Mouse (Mus musculus): ENCODE measurements around the gene Gpi1. TPM values are rescaled to one million over a fixed set of nuclear protein-coding genes. Genes with fewer than 3 reads are reported as not detected.

The Gpi1 gene
- polyA plus RNA-seq, 1 experiment from 2014 or later, result 377 TPM

DNA sequence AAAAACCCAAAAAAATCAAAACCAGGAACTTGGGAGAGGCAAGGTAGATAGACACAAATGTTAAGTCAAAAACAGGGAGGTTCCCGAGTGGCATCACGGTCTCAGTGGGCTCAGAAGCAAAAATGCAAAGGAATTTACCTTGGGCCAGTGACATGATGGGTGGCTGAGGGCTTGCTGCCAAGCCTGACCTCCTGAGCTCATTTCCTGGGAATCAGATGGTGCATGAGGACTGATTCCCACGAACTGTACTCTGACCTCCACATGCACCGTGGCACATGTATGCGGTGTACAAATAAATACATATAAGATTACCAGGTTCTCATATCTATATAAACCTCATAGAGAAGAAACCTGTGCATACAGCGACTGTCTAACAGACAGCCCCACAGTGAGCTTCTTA is 5.8 kb downstream of the Gpi1 start:
- ATAC-seq (replicated peaks; ENCODE audit: low FRiP score) (no peak), DNase-seq (ENCODE audit: low spot score) (no peak)
- Histone ChIP-seq H3K4me2 (ENCODE audit: low read depth, low read length, severe bottlenecking) (no peak overlapping the region), H3K27ac (ENCODE audit: low read depth, low read length) (no peak overlapping the region), H3K27me3 (ENCODE audit: control insufficient read depth, insufficient read depth, low read length) (no peaks in the 10 kb centered on the region), H3K36me3 (ENCODE audit: control insufficient read depth, insufficient read depth, low read length) (peaks cover 19% of the 10 kb centered on the region), H3K9ac (ENCODE audit: low read length) (no peak overlapping the region), H3K9me3 (ENCODE audit: control insufficient read depth, low read length) (no peaks in the 10 kb centered on the region), H3K4me1 (replicated peaks; ENCODE audit: control insufficient read depth, insufficient read depth, low read length) (peaks cover 9% of the 10 kb centered on the region), H3K4me3 (ENCODE audit: low read depth, low read length) (no peak overlapping the region)
- WGBS, result 94% methylated on average over 6 of the region's 6 CpGs

DNA sequence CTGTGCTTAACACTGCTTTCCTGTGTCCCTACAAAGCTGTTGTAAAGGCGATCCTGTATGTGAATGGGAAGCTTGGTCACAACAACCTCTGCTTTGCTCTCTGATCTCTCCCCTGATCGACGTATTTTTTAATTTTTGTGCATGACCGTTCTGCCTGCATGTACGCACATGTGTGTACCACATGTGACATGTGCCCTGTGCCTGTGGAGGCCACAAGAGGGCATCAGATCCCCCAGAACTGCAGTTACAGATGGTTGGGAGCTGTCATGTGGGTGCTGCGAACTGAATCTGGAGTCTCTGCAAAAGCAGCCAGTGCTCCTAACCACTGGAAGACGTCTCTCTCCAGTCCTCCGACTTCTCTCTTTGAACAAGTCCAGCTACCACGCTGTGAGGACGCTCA is 7.8 kb downstream of the Gpi1 start:
- WGBS, result 92% methylated on average over 10 of the region's 10 CpGs
- no peak overlapping the region for H3K4me3 ChIP-seq (ENCODE audit: low read depth, low read length)

DNA sequence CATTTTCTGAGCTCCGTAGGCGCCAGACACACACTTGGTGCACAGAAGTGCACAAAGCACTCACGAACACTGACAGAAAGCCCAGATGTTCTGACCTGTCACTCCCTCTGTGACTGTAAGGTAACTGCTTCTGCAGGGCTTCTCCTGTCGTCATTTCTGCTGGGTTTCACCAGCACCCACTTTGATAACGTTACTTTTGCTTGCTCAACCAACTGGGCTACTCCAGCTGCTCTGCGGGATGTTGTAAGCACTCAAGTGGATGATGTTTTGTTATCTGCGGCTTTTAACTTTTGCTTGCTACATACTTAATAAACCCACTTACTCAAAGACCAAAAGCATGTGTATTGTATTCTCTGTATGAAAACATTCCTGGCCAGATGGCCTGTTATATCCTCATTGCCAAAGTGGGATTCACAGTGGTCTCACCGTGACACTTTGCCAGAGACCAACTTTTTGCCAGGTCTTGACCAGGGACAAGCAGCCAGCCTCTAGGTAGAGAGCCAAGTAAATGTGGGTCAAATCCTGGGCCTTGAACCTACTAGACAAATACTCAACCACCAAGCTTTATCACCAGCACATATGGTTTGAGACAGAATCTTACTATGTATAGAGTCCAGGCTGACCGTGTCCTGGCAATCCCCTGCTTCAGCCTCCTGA is 8.4 kb downstream of the Gpi1 start:
- DNase-seq (ENCODE audit: low spot score) (no peak), ATAC-seq (replicated peaks; ENCODE audit: low FRiP score) (no peak)
- WGBS, result 91% methylated on average over 9 of the region's 9 CpGs
- H3K4me1 ChIP-seq (replicated peaks; ENCODE audit: control insufficient read depth, insufficient read depth, low read length), result 0 out of 2 replicates have a peak, but pooled peaks cover 2% of the 10 kb centered on the region
- no peak overlapping the region for H3K27ac ChIP-seq (ENCODE audit: low read depth, low read length)
- no peak overlapping the region for H3K4me3 ChIP-seq (ENCODE audit: low read depth, low read length)
- no peaks in the 10 kb centered on the region for H3K27me3 ChIP-seq (ENCODE audit: control insufficient read depth, insufficient read depth, low read length)
- peaks cover 18% of the 10 kb centered on the region for H3K36me3 ChIP-seq (ENCODE audit: control insufficient read depth, insufficient read depth, low read length)
- no peak overlapping the region for H3K9ac ChIP-seq (ENCODE audit: low read length)
- H3K4me2 ChIP-seq (ENCODE audit: low read depth, low read length, severe bottlenecking), result no peak overlapping the region
- no peaks in the 10 kb centered on the region for H3K9me3 ChIP-seq (ENCODE audit: control insufficient read depth, low read length)

More for the DNA sequence above, 7.8 kb downstream of the Gpi1 start:
- Histone ChIP-seq H3K4me1 (replicated peaks; ENCODE audit: control insufficient read depth, insufficient read depth, low read length) (0 out of 2 replicates have a peak, but pooled peaks cover 2% of the 10 kb centered on the region), H3K9me3 (ENCODE audit: control insufficient read depth, low read length) (no peaks in the 10 kb centered on the region), H3K9ac (ENCODE audit: low read length) (no peak overlapping the region), H3K27me3 (ENCODE audit: control insufficient read depth, insufficient read depth, low read length) (no peaks in the 10 kb centered on the region), H3K27ac (ENCODE audit: low read depth, low read length) (no peak overlapping the region), H3K36me3 (ENCODE audit: control insufficient read depth, insufficient read depth, low read length) (peaks cover 19% of the 10 kb centered on the region), H3K4me2 (ENCODE audit: low read depth, low read length, severe bottlenecking) (no peak overlapping the region)
- no peak for ATAC-seq (replicated peaks; ENCODE audit: low FRiP score)
- DNase-seq (ENCODE audit: low spot score), result no peak

DNA sequence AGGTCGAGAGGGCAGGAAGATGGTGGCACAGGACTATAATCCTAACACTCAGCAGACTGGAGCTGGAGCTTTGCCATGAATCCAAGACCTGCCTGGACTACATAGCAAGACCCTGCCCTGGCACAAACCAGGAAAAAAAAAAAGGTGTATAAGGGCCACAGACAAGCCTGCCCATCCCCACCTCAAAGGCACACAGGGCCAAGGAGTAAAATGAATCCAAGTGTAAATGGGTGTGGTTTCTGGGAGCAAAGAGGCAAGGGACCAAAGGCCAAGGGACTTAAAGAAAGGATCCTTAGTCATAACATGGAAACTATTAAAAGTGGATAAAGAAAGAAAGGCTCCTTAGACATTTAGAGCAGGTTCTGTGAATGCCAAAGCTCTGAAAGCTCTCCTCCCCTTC is 11.6 kb downstream of the Gpi1 start:
- H3K4me1 ChIP-seq (replicated peaks; ENCODE audit: control insufficient read depth, insufficient read depth, low read length), result no peaks in the 10 kb centered on the region
- no peak overlapping the region for H3K4me3 ChIP-seq (ENCODE audit: low read depth, low read length)
- H3K27ac ChIP-seq (ENCODE audit: low read depth, low read length), result no peak overlapping the region
- no peaks in the 10 kb centered on the region for H3K9me3 ChIP-seq (ENCODE audit: control insufficient read depth, low read length)
- no peak overlapping the region for H3K9ac ChIP-seq (ENCODE audit: low read length)
- DNase-seq (ENCODE audit: low spot score), result no peak
- 96% methylated on average over 1 of the region's 1 CpGs for WGBS
- no peaks in the 10 kb centered on the region for H3K27me3 ChIP-seq (ENCODE audit: control insufficient read depth, insufficient read depth, low read length)
- H3K4me2 ChIP-seq (ENCODE audit: low read depth, low read length, severe bottlenecking), result no peak overlapping the region
- peaks cover 21% of the 10 kb centered on the region for H3K36me3 ChIP-seq (ENCODE audit: control insufficient read depth, insufficient read depth, low read length)
- ATAC-seq (replicated peaks; ENCODE audit: low FRiP score), result no peak

DNA sequence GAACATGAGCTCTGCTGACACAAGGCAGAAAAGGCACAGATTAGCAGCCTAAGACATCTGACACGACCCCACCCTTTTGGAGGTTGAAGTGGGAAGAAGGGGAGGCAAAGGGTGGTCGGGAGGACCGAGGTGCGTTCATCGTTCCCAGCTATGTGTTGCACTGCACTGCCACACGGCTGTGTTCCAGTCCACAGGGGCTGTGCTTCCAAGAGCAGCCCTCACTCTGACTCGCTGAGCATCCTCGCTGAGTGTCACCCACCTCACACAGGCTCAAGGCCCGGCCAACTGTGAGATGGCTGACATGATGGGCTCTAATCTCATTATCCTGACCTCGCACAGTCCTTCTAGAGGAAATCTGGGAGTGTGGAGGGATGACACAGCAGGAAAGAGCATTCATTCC is 13.7 kb downstream of the Gpi1 start:
- H3K27ac ChIP-seq (ENCODE audit: low read depth, low read length), result no peak overlapping the region
- no peak overlapping the region for H3K9ac ChIP-seq (ENCODE audit: low read length)
- H3K9me3 ChIP-seq (ENCODE audit: control insufficient read depth, low read length), result no peaks in the 10 kb centered on the region
- ATAC-seq (replicated peaks; ENCODE audit: low FRiP score) (no peak), DNase-seq (ENCODE audit: low spot score) (no peak)
- WGBS, result 94% methylated on average over 10 of the region's 10 CpGs
- peaks cover 21% of the 10 kb centered on the region for H3K36me3 ChIP-seq (ENCODE audit: control insufficient read depth, insufficient read depth, low read length)
- H3K4me2 ChIP-seq (ENCODE audit: low read depth, low read length, severe bottlenecking), result no peak overlapping the region
- H3K27me3 ChIP-seq (ENCODE audit: control insufficient read depth, insufficient read depth, low read length), result no peaks in the 10 kb centered on the region
- H3K4me3 ChIP-seq (ENCODE audit: low read depth, low read length), result no peak overlapping the region
- H3K4me1 ChIP-seq (replicated peaks; ENCODE audit: control insufficient read depth, insufficient read depth, low read length), result no peaks in the 10 kb centered on the region

DNA sequence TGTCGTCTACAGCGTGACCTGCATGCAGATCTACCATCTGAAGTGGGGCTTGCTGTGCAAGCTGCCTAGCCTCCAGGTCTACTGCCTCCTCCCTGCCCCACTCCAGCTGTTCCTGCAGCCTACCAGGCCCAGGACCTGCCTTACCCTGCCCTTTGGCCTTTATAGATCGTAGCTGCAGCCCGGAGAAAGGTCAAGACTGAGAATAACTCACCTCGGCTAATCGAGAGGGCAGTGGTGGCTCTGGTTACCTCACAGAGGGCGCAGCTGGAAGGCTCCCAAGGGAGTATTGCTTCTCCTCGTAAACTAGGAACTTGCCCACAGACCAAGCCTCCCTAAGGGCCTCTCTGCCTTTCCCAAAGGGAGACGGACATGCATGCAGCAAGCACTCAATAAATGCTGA is 14.7 kb downstream of the Gpi1 start:
- H3K27ac ChIP-seq (ENCODE audit: low read depth, low read length), result no peak overlapping the region
- H3K4me1 ChIP-seq (replicated peaks; ENCODE audit: control insufficient read depth, insufficient read depth, low read length), result no peaks in the 10 kb centered on the region
- no peaks in the 10 kb centered on the region for H3K9me3 ChIP-seq (ENCODE audit: control insufficient read depth, low read length)
- no peak overlapping the region for H3K9ac ChIP-seq (ENCODE audit: low read length)
- DNase-seq (ENCODE audit: low spot score) (no peak), ATAC-seq (replicated peaks; ENCODE audit: low FRiP score) (no peak)
- peaks cover 21% of the 10 kb centered on the region for H3K36me3 ChIP-seq (ENCODE audit: control insufficient read depth, insufficient read depth, low read length)
- H3K4me3 ChIP-seq (ENCODE audit: low read depth, low read length), result no peak overlapping the region
- H3K27me3 ChIP-seq (ENCODE audit: control insufficient read depth, insufficient read depth, low read length), result no peaks in the 10 kb centered on the region
- 88% methylated on average over 9 of the region's 9 CpGs for WGBS
- H3K4me2 ChIP-seq (ENCODE audit: low read depth, low read length, severe bottlenecking), result no peak overlapping the region

DNA sequence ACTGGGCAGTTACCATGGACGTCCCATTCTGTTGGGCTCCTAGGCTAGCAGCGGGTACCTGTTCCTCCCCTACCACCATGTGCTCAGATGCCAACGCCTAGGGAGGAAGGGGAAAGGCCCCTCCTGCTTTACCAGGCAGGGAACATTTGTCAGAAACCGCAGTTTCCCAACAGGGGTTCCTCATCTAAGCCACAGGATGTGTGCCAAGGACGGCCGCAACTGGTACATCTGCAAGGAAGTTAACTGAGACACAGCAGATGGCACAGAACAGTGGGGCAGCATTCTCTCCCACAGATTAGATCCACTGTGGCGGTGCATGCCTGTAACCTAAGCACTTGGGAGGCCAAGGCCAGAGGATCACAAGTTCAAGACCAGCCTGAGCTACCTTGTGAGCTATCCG is 15.5 kb downstream of the Gpi1 start:
- peaks cover 21% of the 10 kb centered on the region for H3K36me3 ChIP-seq (ENCODE audit: control insufficient read depth, insufficient read depth, low read length)
- 93% methylated on average over 8 of the region's 8 CpGs for WGBS
- no peak for DNase-seq (ENCODE audit: low spot score)

DNA sequence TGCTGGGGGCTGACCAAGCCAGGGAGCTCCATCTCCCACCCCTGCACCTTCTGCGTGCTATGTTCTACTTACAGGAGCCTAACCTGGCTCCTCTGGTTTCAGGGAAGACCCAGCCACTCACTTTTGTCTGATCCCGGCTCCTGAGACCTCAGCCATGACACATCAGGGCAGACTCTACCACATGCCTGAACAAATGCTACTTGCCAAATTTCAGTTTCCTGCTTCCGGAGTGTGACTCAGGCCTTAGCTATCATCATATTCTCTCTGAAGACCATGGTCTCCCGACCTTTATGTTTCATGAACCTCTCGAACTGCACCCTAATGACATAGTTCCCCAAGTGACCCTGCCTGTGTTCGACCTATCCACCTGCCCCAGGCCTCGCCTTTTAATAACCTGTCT is 16.9 kb downstream of the Gpi1 start:
- H3K36me3 ChIP-seq (ENCODE audit: control insufficient read depth, insufficient read depth, low read length), result peaks cover 30% of the 10 kb centered on the region
- DNase-seq (ENCODE audit: low spot score) (no peak), ATAC-seq (replicated peaks; ENCODE audit: low FRiP score) (no peak)

More for the DNA sequence above, 15.5 kb downstream of the Gpi1 start:
- Histone ChIP-seq H3K27me3 (ENCODE audit: control insufficient read depth, insufficient read depth, low read length) (no peaks in the 10 kb centered on the region), H3K4me1 (replicated peaks; ENCODE audit: control insufficient read depth, insufficient read depth, low read length) (no peaks in the 10 kb centered on the region), H3K27ac (ENCODE audit: low read depth, low read length) (no peak overlapping the region), H3K9me3 (ENCODE audit: control insufficient read depth, low read length) (no peaks in the 10 kb centered on the region), H3K9ac (ENCODE audit: low read length) (no peak overlapping the region), H3K4me2 (ENCODE audit: low read depth, low read length, severe bottlenecking) (no peak overlapping the region), H3K4me3 (ENCODE audit: low read depth, low read length) (no peak overlapping the region)
- no peak for ATAC-seq (replicated peaks; ENCODE audit: low FRiP score)

DNA sequence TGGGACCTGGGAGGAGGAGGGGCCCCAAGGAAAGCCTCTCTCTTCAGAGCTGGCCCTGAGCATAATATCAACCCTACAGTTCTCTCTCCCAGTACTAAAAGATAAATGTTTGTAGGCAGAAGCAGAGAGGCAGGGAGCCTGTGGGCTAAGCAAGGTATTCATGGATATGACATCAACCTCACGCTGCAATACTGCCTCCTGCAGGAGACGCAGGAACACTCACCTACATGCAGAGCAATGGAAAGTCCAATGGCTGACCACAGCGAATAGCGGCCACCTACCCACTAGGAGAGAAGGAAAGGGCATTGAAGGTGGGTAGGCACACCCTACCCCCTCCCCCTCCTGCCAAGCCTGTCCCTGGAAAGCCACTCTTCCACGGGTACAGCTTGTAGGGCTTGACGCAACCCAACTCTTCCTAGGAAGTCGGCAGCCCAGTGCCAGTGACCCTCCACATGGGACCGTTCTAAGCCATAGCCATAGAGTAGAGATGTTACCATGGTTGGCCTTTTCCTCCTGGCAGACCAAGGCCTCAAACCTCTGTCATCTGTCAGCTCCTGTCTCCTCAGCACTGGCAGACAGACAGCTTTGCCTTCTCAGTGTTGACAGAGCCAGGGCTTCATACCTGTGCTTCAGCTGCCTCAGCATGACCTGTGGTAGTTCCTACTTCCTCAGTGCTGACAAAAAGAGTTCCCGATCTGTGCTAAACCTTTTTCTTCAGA is 21.9 kb downstream of the Gpi1 start:
- DNase-seq (ENCODE audit: low spot score) (no peak), ATAC-seq (replicated peaks; ENCODE audit: low FRiP score) (no peak)
- Histone ChIP-seq H3K9me3 (ENCODE audit: control insufficient read depth, low read length) (no peaks in the 10 kb centered on the region), H3K4me3 (ENCODE audit: low read depth, low read length) (no peak overlapping the region), H3K4me1 (replicated peaks; ENCODE audit: control insufficient read depth, insufficient read depth, low read length) (no peaks in the 10 kb centered on the region), H3K27me3 (ENCODE audit: control insufficient read depth, insufficient read depth, low read length) (no peaks in the 10 kb centered on the region), H3K36me3 (ENCODE audit: control insufficient read depth, insufficient read depth, low read length) (peaks cover 43% of the 10 kb centered on the region), H3K27ac (ENCODE audit: low read depth, low read length) (no peak overlapping the region), H3K4me2 (ENCODE audit: low read depth, low read length, severe bottlenecking) (no peak overlapping the region), H3K9ac (ENCODE audit: low read length) (no peak overlapping the region)
- 92% methylated on average over 9 of the region's 9 CpGs for WGBS

More for the DNA sequence above, 16.9 kb downstream of the Gpi1 start:
- Histone ChIP-seq H3K4me2 (ENCODE audit: low read depth, low read length, severe bottlenecking) (no peak overlapping the region), H3K9ac (ENCODE audit: low read length) (no peak overlapping the region), H3K4me1 (replicated peaks; ENCODE audit: control insufficient read depth, insufficient read depth, low read length) (no peaks in the 10 kb centered on the region), H3K9me3 (ENCODE audit: control insufficient read depth, low read length) (no peaks in the 10 kb centered on the region), H3K27ac (ENCODE audit: low read depth, low read length) (no peak overlapping the region), H3K27me3 (ENCODE audit: control insufficient read depth, insufficient read depth, low read length) (no peaks in the 10 kb centered on the region), H3K4me3 (ENCODE audit: low read depth, low read length) (no peak overlapping the region)
- WGBS, result 89% methylated on average over 7 of the region's 7 CpGs

All from forebrain, embryonic 11.5 days (tissue).